Comparison of ENCODE assay signal across 9 mouse cellular contexts in genomic region chr10:79696129-79696651, GRCm38 (mm10). TPM values are rescaled to one million over a fixed set of nuclear protein-coding genes. Genes with fewer than 3 reads are reported as not detected.
DNase-seq lines count a peak whose midpoint lies in the region; ATAC-seq and TF ChIP-seq lines count a peak whose summit lies in the region.
"Had no signal": no experiment of that assay in that cellular context is flagged by ENCODE, and none has a peak within 500 bp of the region (broad histone marks: within the 10 kb centered on the region; RNA-seq: fewer than 3 reads in every experiment).

No protein-coding gene starts in this region.

- H3K27ac ChIP-seq in hindbrain, embryonic 10.5 days: peak overlapping the region; percentile 69
- no peak overlapping the region for H3K27ac ChIP-seq in hindbrain, embryonic 11.5 days (ENCODE audit: low read depth, low read length)
- H3K27ac ChIP-seq in embryonic facial prominence, embryonic 10.5 days (replicated peaks): peak overlapping the region; percentile 73
- 0 out of 2 replicates have a peak overlapping the region, but pooled peaks have one; percentile 32 for H3K27ac ChIP-seq in hindbrain, postnatal 0 days

- no peak for ATAC-seq in hindbrain, embryonic 11.5 days (ENCODE audit: low FRiP score)
- ATAC-seq in hindbrain, postnatal 0 days: no peak

- H3K4me1 ChIP-seq in hindbrain, embryonic 10.5 days (replicated peaks): peaks cover 20% of the 10 kb centered on the region
- H3K4me1 ChIP-seq in hindbrain, embryonic 11.5 days (replicated peaks; ENCODE audit: control insufficient read depth, insufficient read depth, low read length): no peaks in the 10 kb centered on the region
- H3K4me1 ChIP-seq in embryonic facial prominence, embryonic 10.5 days: peaks cover 24% of the 10 kb centered on the region
- H3K4me1 ChIP-seq in hindbrain, postnatal 0 days (ENCODE audit: insufficient read depth, low read length): no peaks in the 10 kb centered on the region

- H3K9ac ChIP-seq in hindbrain, embryonic 11.5 days (ENCODE audit: low read depth, low read length): no peak overlapping the region
- H3K9ac ChIP-seq in hindbrain, postnatal 0 days (replicated peaks; ENCODE audit: low read length): no peak overlapping the region

- intact Hi-C loops in left cerebral cortex, postnatal 36 days (cut with DNase I): no loop called here

- TF ChIP-seq CTCF in hindbrain, postnatal 0 days (IDR thresholded peaks at IDR 0.05; ENCODE audit: low read depth): no peak

- no peaks in the 10 kb centered on the region for H3K27me3 ChIP-seq in hindbrain, embryonic 10.5 days (ENCODE audit: insufficient read depth, poor library complexity, severe bottlenecking)
- no peaks in the 10 kb centered on the region for H3K27me3 ChIP-seq in hindbrain, embryonic 11.5 days (ENCODE audit: control insufficient read depth, insufficient read depth, low read length)
- no peaks in the 10 kb centered on the region for H3K27me3 ChIP-seq in embryonic facial prominence, embryonic 10.5 days (replicated peaks; ENCODE audit: low read depth, poor library complexity, severe bottlenecking)
- H3K27me3 ChIP-seq in hindbrain, postnatal 0 days (ENCODE audit: insufficient read depth, low read length): no peaks in the 10 kb centered on the region

- no peak overlapping the region for H3K4me2 ChIP-seq in hindbrain, embryonic 11.5 days (replicated peaks; ENCODE audit: low read depth, low read length)
- no peak overlapping the region for H3K4me2 ChIP-seq in hindbrain, postnatal 0 days (ENCODE audit: low read depth, low read length)

- DNase-seq in hindbrain, embryonic 10.5 days (ENCODE audit: low spot score): no peak
- DNase-seq in hindbrain, embryonic 11.5 days (ENCODE audit: low spot score): no peak
- peak; percentile 44 for DNase-seq in embryonic facial prominence, embryonic 10.5 days (ENCODE audit: low spot score)
- DNase-seq in hindbrain, postnatal 0 days (ENCODE audit: low spot score): no peak
- DNase-seq in lung, postnatal 14 days: peak; percentile 36
- DNase-seq in embryo, embryonic 10.5 days (ENCODE audit: low spot score): no peak
- DNase-seq in layer of hippocampus, adult 9-11 months: no peak
- no peak for DNase-seq in left cerebral cortex, postnatal 36 days (ENCODE audit: low spot score in 2 of 2)

- H3K4me3 ChIP-seq in hindbrain, embryonic 10.5 days: no peak overlapping the region
- no peak overlapping the region for H3K4me3 ChIP-seq in hindbrain, embryonic 11.5 days (ENCODE audit: low read depth, low read length)
- H3K4me3 ChIP-seq in embryonic facial prominence, embryonic 10.5 days: peak overlapping the region; percentile 9; the same call in 1 of the 2 replicates
- no peak overlapping the region for H3K4me3 ChIP-seq in hindbrain, postnatal 0 days (ENCODE audit: low read length)

- peaks cover 5% of the 10 kb centered on the region; the same call in 1 of the 2 replicates for H3K9me3 ChIP-seq in hindbrain, embryonic 10.5 days
- no peaks in the 10 kb centered on the region for H3K9me3 ChIP-seq in hindbrain, embryonic 11.5 days (ENCODE audit: control insufficient read depth, low read length)
- peaks cover 4% of the 10 kb centered on the region; the same call in 1 of the 2 replicates for H3K9me3 ChIP-seq in embryonic facial prominence, embryonic 10.5 days
- H3K9me3 ChIP-seq in hindbrain, postnatal 0 days (ENCODE audit: low read length): no peaks in the 10 kb centered on the region

- H3K36me3 ChIP-seq in hindbrain, embryonic 10.5 days: 0 out of 2 replicates have a peak, but pooled peaks cover 3% of the 10 kb centered on the region
- H3K36me3 ChIP-seq in hindbrain, embryonic 11.5 days (ENCODE audit: control insufficient read depth, insufficient read depth, low read length): no peaks in the 10 kb centered on the region
- peaks cover 6% of the 10 kb centered on the region for H3K36me3 ChIP-seq in embryonic facial prominence, embryonic 10.5 days (replicated peaks)
- no peaks in the 10 kb centered on the region for H3K36me3 ChIP-seq in hindbrain, postnatal 0 days (ENCODE audit: insufficient read depth, low read length)

- WGBS in hindbrain, embryonic 10.5 days: 66% methylated on average over 9 of the region's 9 CpGs
- WGBS in hindbrain, embryonic 11.5 days: 64% methylated on average over 9 of the region's 9 CpGs
- 35% methylated on average over 9 of the region's 9 CpGs for WGBS in embryonic facial prominence, embryonic 10.5 days
- WGBS in hindbrain, postnatal 0 days: 66% methylated on average over 9 of the region's 9 CpGs

RNA-seq across cellular contexts. Expression of gene Gzmm, which starts 7.4 kb away (rescaled TPM):
- polyA plus RNA-seq in hindbrain, embryonic 10.5 days (2016; fragmentation: Nextera tagmentation; extraction: Ambion mirVana): 0.75 and 1.2 TPM in 2 replicates
- 0.42 and 0.73 TPM in 2 replicates for polyA plus RNA-seq in hindbrain, embryonic 11.5 days (2014; fragmentation: Nextera tagmentation; extraction: Ambion mirVana)
- polyA plus RNA-seq in embryonic facial prominence, embryonic 10.5 days (2016; fragmentation: Nextera tagmentation; extraction: Ambion mirVana): 0.88 and 1.5 TPM in 2 replicates
- total RNA-seq in hindbrain, postnatal 0 days (2014; rRNA removed): 0.22 and 0.63 TPM in 2 replicates
- polyA plus RNA-seq in hindbrain, postnatal 0 days (2015; fragmentation: Nextera tagmentation; extraction: Ambion mirVana): 1.2 TPM in 2 replicates
- 1 to 10 TPM; 1.8 to 2.0 TPM for total RNA-seq in left cerebral cortex, postnatal 36 days (2021)

RNA-seq across cellular contexts. Expression of gene Bsg, which starts 8.1 kb away (rescaled TPM):
- polyA plus RNA-seq in hindbrain, embryonic 10.5 days (2016; fragmentation: Nextera tagmentation; extraction: Ambion mirVana): 657 and 686 TPM in 2 replicates
- polyA plus RNA-seq in hindbrain, embryonic 11.5 days (2014; fragmentation: Nextera tagmentation; extraction: Ambion mirVana): 595 and 605 TPM in 2 replicates
- 591 and 608 TPM in 2 replicates for polyA plus RNA-seq in embryonic facial prominence, embryonic 10.5 days (2016; fragmentation: Nextera tagmentation; extraction: Ambion mirVana)
- 1,127 and 1,151 TPM in 2 replicates for total RNA-seq in hindbrain, postnatal 0 days (2014; rRNA removed)
- polyA plus RNA-seq in hindbrain, postnatal 0 days (2015; fragmentation: Nextera tagmentation; extraction: Ambion mirVana): 1,243 and 1,259 TPM in 2 replicates
- total RNA-seq in left cerebral cortex, postnatal 36 days (2021): 100 to 1,000 TPM; 593 to 646 TPM

RNA-seq across cellular contexts. Expression of gene Cdc34, which starts 14.2 kb away (rescaled TPM):
- 243 and 244 TPM in 2 replicates for polyA plus RNA-seq in hindbrain, embryonic 10.5 days (2016; fragmentation: Nextera tagmentation; extraction: Ambion mirVana)
- 153 and 159 TPM in 2 replicates for polyA plus RNA-seq in hindbrain, embryonic 11.5 days (2014; fragmentation: Nextera tagmentation; extraction: Ambion mirVana)
- 240 and 250 TPM in 2 replicates for polyA plus RNA-seq in embryonic facial prominence, embryonic 10.5 days (2016; fragmentation: Nextera tagmentation; extraction: Ambion mirVana)
- total RNA-seq in hindbrain, postnatal 0 days (2014; rRNA removed): 65.1 and 76.7 TPM in 2 replicates
- polyA plus RNA-seq in hindbrain, postnatal 0 days (2015; fragmentation: Nextera tagmentation; extraction: Ambion mirVana): 69.8 and 71.3 TPM in 2 replicates
- 10 to 100 TPM; 76.2 to 90.0 TPM for total RNA-seq in left cerebral cortex, postnatal 36 days (2021)

RNA-seq across cellular contexts. Expression of gene Hcn2, which starts 20.2 kb away (rescaled TPM):
- 0.08 and 0.11 TPM in 2 replicates for polyA plus RNA-seq in hindbrain, embryonic 10.5 days (2016; fragmentation: Nextera tagmentation; extraction: Ambion mirVana)
- polyA plus RNA-seq in hindbrain, embryonic 11.5 days (2014; fragmentation: Nextera tagmentation; extraction: Ambion mirVana): 0.15 and 0.20 TPM in 2 replicates
- polyA plus RNA-seq in embryonic facial prominence, embryonic 10.5 days (2016; fragmentation: Nextera tagmentation; extraction: Ambion mirVana): 0.04 TPM in 1 of 2 replicates, not detected in the other
- 92.6 and 101 TPM in 2 replicates for total RNA-seq in hindbrain, postnatal 0 days (2014; rRNA removed)
- polyA plus RNA-seq in hindbrain, postnatal 0 days (2015; fragmentation: Nextera tagmentation; extraction: Ambion mirVana): 5.5 and 6.6 TPM in 2 replicates
- total RNA-seq in left cerebral cortex, postnatal 36 days (2021): 100 to 1,000 TPM; 128 to 152 TPM
- total RNA-seq: neutrophil, adult 5-6 weeks had no signal

RNA-seq across cellular contexts. Expression of gene Tpgs1, which starts 27.0 kb away (rescaled TPM):
- 66.0 and 76.6 TPM in 2 replicates for polyA plus RNA-seq in hindbrain, embryonic 10.5 days (2016; fragmentation: Nextera tagmentation; extraction: Ambion mirVana)
- polyA plus RNA-seq in hindbrain, embryonic 11.5 days (2014; fragmentation: Nextera tagmentation; extraction: Ambion mirVana): 69.6 and 70.8 TPM in 2 replicates
- polyA plus RNA-seq in embryonic facial prominence, embryonic 10.5 days (2016; fragmentation: Nextera tagmentation; extraction: Ambion mirVana): 62.6 and 63.5 TPM in 2 replicates
- 117 and 135 TPM in 2 replicates for total RNA-seq in hindbrain, postnatal 0 days (2014; rRNA removed)
- polyA plus RNA-seq in hindbrain, postnatal 0 days (2015; fragmentation: Nextera tagmentation; extraction: Ambion mirVana): 132 and 133 TPM in 2 replicates
- total RNA-seq in left cerebral cortex, postnatal 36 days (2021): 10 to 100 TPM; 71.4 to 91.6 TPM

Comparison
In these comparisons a context has a peak if more than half of its experiments do, and no peak if none do; other contexts are left out.
1. DNase-seq: peak in embryonic facial prominence, embryonic 10.5 days (single experiment) and lung, postnatal 14 days (single experiment); none in hindbrain, embryonic 10.5 days (single experiment), hindbrain, embryonic 11.5 days (single experiment), hindbrain, postnatal 0 days (single experiment), embryo, embryonic 10.5 days (single experiment), layer of hippocampus, adult 9-11 months (single experiment) and left cerebral cortex, postnatal 36 days (0 of 2).